Mouse (Mus musculus) embryonic facial prominence, embryonic 11.5 days (tissue): ENCODE measurements around the gene Mad2l2. TPM values are rescaled to one million over a fixed set of nuclear protein-coding genes. Genes with fewer than 3 reads are reported as not detected.

Source experiments
- ATAC-seq: fragments of 200-750 bp; cut with Nextera tagmentation; replicated peaks from 2 replicates; pipeline ENCODE4 v1.8.0; 2017; ENCODE audit warnings: low read depth; ENCODE audit not compliant: insufficient number of reproducible peaks, low FRiP score, low TSS enrichment
- DNase-seq: peaks from one replicate; pipeline ENCODE4 v3.0.0-alpha.2; 2015; ENCODE audit warnings: low spot score
- H3K27ac ChIP-seq: fragments of 300-500 bp; sonication (generic); replicated peaks from 2 replicates; pipeline ENCODE4 v1.5.1; 2014; ENCODE audit warnings: mild to moderate bottlenecking, low read depth, low read length, control low read depth
- H3K27me3 ChIP-seq: fragments of 300-500 bp; sonication (generic); 2 replicates; pipeline ENCODE4 v1.6.1; 2014; ENCODE audit warnings: mild to moderate bottlenecking, low read length, moderate library complexity, mixed read lengths; ENCODE audit not compliant: control insufficient read depth, insufficient read depth
- H3K36me3 ChIP-seq: fragments of 300-500 bp; sonication (generic); replicated peaks from 2 replicates; pipeline ENCODE4 v1.6.1; 2014; ENCODE audit warnings: low read depth, mild to moderate bottlenecking, low read length, moderate library complexity, mixed read lengths; ENCODE audit not compliant: control insufficient read depth, insufficient read depth
- H3K4me1 ChIP-seq: fragments of 300-500 bp; sonication (generic); 2 replicates; pipeline ENCODE4 v1.6.1; 2014; ENCODE audit warnings: low read length, mixed read lengths; ENCODE audit not compliant: control insufficient read depth, insufficient read depth
- H3K4me2 ChIP-seq: fragments of 300-500 bp; sonication (generic); 2 replicates; pipeline ENCODE4 v1.6.1; 2014; ENCODE audit warnings: low read depth, mild to moderate bottlenecking, control low read depth, low read length, moderate library complexity
- H3K4me3 ChIP-seq: fragments of 300-500 bp; sonication (generic); 2 replicates; pipeline ENCODE4 v1.5.1; 2014; ENCODE audit warnings: low read depth, low read length, control low read depth
- H3K9ac ChIP-seq: fragments of 300-500 bp; sonication (generic); replicated peaks from 2 replicates; pipeline ENCODE4 v1.6.1; 2014; ENCODE audit warnings: mild to moderate bottlenecking, control low read depth, low read length
- H3K9me3 ChIP-seq: fragments of 300-500 bp; sonication (generic); replicated peaks from 2 replicates; pipeline ENCODE4 v1.6.1; 2016; ENCODE audit warnings: mild to moderate bottlenecking, low read length, inconsistent platforms, mixed read lengths; ENCODE audit not compliant: control insufficient read depth
- WGBS: fragments of 180-500 bp; shearing (Covaris S2); extraction: QIAGEN DNeasy Blood & Tissue Kit; methylation state at CpG from one replicate; pipeline ENCODE4 v1.1.7; 2014; 5-methylcytosine and 5-hydroxymethylcytosine counted together
- polyA plus RNA-seq: library from polyadenylated mRNA; unstranded; fragments of >200 nt; fragmentation: Nextera tagmentation; extraction: Ambion mirVana; gene quantifications from 2 replicates; pipeline ENCODE4 v1.2.1, GENCODE M21; 2014

The Mad2l2 gene
- polyA plus RNA-seq, 1 experiment from 2014 or later: 75.3 TPM

DNA sequence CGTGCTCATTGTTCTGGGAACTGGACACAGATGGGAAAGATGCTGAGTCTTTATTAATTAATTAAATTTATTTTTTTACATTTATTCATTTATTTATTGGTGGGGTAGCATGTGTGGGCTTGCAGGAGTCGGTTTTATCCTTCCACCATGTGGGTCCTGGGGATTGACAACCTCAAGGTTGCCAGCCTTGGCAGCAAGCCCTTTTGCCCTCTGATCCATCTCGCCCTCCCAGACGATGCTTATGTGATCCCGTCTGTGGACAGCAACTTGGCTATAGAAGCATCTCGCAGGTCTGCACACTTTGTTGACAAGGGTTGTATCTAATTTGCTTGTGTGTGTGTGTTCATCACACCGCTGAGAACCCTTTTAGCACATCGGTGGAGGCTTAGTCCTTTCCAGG is 7.3 kb downstream of the Mad2l2 start:
- whole genome bisulfite sequencing: 71% methylated on average over 8 of the region's 8 CpGs
- Histone ChIP-seq H3K4me3 (no peak overlapping the region), H3K27ac (no peak overlapping the region), H3K4me1 (peaks cover 4% of the 10 kb centered on the region), H3K27me3 (peaks cover 2% of the 10 kb centered on the region; the same call in 1 of the 2 replicates), H3K9me3 (no peaks in the 10 kb centered on the region), H3K9ac (no peak overlapping the region), H3K36me3 (no peaks in the 10 kb centered on the region), H3K4me2 (no peak overlapping the region)
- ATAC-seq: no peak
- DNase-seq: no peak

DNA sequence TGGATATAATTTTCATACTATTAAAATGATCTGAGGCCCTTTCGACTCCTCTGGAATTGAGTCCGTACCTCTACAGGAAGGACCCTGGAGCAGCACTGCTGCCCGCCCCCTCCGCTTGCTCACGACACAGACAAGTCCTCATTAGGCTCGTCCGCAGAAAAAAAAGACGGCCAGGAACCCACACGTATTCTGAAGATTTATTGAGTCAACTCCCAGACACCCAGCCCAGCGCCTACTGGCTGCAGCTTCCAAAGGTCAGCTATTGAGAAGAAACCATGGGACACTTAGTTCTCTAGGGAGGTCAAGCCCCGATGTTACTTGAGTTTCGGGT is 9.5 kb downstream of the Mad2l2 start:
- Histone ChIP-seq H3K4me1 (peaks cover 4% of the 10 kb centered on the region), H3K4me2 (peak overlapping the region; percentile 88), H3K27ac (no peak overlapping the region), H3K9ac (peak overlapping the region; percentile 23), H3K9me3 (no peaks in the 10 kb centered on the region), H3K36me3 (no peaks in the 10 kb centered on the region), H3K4me3 (peak overlapping the region; percentile 62), H3K27me3 (peaks cover 2% of the 10 kb centered on the region; the same call in 1 of the 2 replicates)
- 1% methylated on average over 12 of the region's 12 CpGs for WGBS
- DNase-seq: no peak
- no peak; the same call in 1 of the 2 replicates for ATAC-seq

DNA sequence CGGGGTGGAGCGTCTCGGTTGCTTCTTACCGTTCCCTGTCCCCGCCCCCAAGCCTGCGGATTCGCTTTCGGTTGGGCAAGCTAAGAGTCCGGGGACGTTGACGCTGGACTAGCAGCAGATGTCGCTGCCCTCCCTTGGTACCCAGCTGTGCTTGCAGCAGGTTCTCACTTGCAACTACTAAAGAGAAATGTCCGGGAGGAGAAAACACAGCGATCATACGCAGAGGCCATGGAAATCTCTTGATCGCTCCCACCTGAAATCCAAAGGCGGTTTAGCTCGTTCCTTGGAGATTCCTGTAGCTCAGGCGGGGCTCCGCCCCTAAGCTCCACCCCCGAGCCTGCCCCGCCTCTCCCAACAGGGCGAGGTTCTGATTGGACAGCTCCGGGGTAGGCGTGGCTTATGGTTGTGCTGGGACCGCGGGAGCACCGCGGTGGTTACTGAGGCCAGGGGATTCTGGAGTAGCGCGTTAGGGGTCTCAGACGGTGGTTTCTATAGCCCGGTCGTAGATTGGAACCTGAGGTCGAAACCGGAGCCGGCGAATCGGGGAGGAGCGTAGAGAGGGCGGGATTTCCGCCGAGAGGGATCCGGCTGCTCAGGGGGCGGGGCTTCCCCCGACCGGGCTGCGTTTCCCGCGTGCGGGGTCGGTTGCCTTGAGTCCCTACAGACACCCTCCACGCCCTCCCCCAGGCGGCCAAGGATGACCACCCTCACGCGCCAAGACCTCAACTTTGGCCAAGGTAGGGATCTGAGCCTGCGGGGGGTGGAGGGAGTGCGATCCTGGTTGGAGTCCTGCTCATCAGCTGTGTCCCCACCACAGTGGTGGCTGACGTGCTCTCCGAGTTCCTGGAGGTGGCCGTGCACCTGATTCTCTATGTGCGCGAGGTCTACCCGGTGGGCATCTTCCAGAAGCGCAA is 10.2 kb downstream of the Mad2l2 start:
- H3K4me1 ChIP-seq: peaks cover 4% of the 10 kb centered on the region
- H3K36me3 ChIP-seq: no peaks in the 10 kb centered on the region; the same call in 1 of the 2 replicates
- peak overlapping the region; percentile 63 for H3K9ac ChIP-seq
- under 1% methylated on average over 64 of the region's 65 CpGs for WGBS
- H3K9me3 ChIP-seq: no peaks in the 10 kb centered on the region
- peak; percentile 94 for DNase-seq
- H3K4me2 ChIP-seq: peak overlapping the region; percentile 88
- peaks cover 2% of the 10 kb centered on the region; the same call in 1 of the 2 replicates for H3K27me3 ChIP-seq
- ATAC-seq: peak; percentile 91
- peak overlapping the region; percentile 67 for H3K27ac ChIP-seq
- peak overlapping the region; percentile 62 for H3K4me3 ChIP-seq

DNA sequence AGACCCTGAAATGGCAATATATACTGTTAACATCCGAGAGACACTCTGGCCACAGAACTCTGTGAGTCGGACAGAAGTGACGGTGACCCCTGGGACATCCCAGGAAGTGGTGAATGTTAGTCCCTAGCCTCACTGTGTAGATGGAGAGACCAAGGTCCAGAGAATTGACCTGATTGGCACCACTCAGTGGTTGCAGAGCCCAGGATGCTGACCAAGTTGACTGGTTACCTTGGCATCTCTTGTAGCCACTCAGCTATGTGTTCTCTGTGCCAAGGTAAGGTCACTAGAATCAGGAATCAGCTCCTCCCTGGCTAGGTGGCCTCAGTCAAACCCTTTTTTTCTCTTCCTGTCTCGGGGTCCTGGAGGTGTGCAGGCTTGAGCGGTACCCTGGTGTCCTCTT is 13.5 kb downstream of the Mad2l2 start:
- DNase-seq (no peak), ATAC-seq (no peak)
- Histone ChIP-seq H3K27ac (no peak overlapping the region), H3K36me3 (peaks cover 2% of the 10 kb centered on the region), H3K4me1 (peaks cover 4% of the 10 kb centered on the region), H3K27me3 (no peaks in the 10 kb centered on the region), H3K9ac (no peak overlapping the region), H3K4me3 (no peak overlapping the region), H3K4me2 (no peak overlapping the region), H3K9me3 (no peaks in the 10 kb centered on the region)
- WGBS: 83% methylated on average over 5 of the region's 5 CpGs

DNA sequence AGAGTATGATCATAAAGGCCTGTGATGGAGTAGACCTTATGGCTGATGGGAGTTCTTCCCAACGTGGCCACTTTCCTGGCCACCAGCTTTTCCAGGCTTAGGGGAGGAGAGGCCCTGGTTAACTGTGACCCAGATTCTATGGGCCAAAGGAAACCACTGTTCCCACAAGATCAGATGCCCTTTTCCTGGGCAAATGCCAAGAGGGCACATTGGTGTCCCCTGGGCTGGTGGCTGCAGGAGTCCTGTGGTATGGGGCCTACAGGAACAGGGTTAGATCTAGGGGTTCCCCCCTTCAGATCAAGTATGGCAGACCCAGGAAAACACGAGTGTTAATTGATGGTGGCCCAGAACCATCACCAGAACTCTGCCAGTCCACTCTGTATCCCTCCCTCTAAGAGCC is 17.5 kb downstream of the Mad2l2 start:
- 97% methylated on average over 2 of the region's 2 CpGs for WGBS
- H3K4me1 ChIP-seq: no peaks in the 10 kb centered on the region; the same call in 1 of the 2 replicates
- DNase-seq: no peak

DNA sequence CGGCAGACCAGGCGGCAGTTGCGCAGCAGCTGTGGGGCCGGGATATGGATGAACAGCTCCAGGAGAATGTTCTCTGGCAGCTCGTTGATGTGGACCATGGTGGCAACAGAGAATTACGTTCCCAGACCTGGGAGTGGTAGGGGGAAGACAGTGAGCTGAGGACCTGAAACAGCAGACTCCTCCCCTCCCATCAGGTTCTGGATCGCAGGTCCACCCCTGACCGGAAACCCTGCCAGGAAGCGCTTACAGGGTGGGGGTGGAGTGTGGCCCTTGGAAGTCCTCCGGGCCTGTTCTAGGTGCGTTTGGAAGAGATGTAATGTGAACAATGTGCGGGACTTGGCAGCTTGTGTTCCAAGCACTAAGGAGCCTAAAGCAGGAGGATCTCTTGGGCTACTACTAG is 19.4 kb downstream of the Mad2l2 start:
- no peak for DNase-seq
- no peak overlapping the region for H3K27ac ChIP-seq
- no peak for ATAC-seq
- H3K9ac ChIP-seq: no peak overlapping the region
- no peaks in the 10 kb centered on the region for H3K27me3 ChIP-seq
- WGBS: 57% methylated on average over 12 of the region's 12 CpGs
- H3K4me2 ChIP-seq: no peak overlapping the region
- H3K4me3 ChIP-seq: no peak overlapping the region
- H3K9me3 ChIP-seq: no peaks in the 10 kb centered on the region
- H3K36me3 ChIP-seq: peaks cover 2% of the 10 kb centered on the region
- H3K4me1 ChIP-seq: no peaks in the 10 kb centered on the region; the same call in 1 of the 2 replicates

More for the DNA sequence above, 17.5 kb downstream of the Mad2l2 start:
- Histone ChIP-seq H3K27ac (no peak overlapping the region), H3K4me2 (no peak overlapping the region), H3K27me3 (no peaks in the 10 kb centered on the region), H3K36me3 (peaks cover 2% of the 10 kb centered on the region), H3K4me3 (no peak overlapping the region), H3K9ac (no peak overlapping the region), H3K9me3 (no peaks in the 10 kb centered on the region)
- ATAC-seq: no peak

DNA sequence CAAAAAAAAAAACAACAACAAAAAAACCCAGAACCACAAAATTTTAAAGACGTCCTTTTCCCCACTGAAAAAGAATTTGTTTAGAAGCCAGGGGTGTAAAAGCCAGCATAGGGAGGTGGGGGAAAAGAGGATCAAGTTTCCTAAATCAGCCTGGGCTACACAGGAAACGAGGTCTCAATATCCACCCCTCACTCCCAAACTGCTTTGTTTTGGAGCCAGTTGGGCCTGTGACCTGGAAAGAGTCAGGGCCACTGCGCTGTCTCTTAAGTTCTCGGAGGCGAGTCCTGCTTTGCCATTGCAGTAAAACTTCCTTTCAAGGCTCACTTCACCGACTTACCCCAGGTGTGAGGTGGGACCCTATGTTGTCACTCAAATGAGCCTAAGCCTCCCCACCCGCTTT is 20.1 kb downstream of the Mad2l2 start:
- no peaks in the 10 kb centered on the region for H3K9me3 ChIP-seq
- 17% methylated on average over 7 of the region's 7 CpGs for WGBS
- H3K27ac ChIP-seq: no peak overlapping the region
- no peak overlapping the region for H3K4me3 ChIP-seq
- peaks cover 2% of the 10 kb centered on the region for H3K36me3 ChIP-seq
- ATAC-seq (no peak), DNase-seq (peak; percentile 28)
- H3K9ac ChIP-seq: no peak overlapping the region
- no peaks in the 10 kb centered on the region for H3K27me3 ChIP-seq
- no peaks in the 10 kb centered on the region; the same call in 1 of the 2 replicates for H3K4me1 ChIP-seq
- no peak overlapping the region for H3K4me2 ChIP-seq

DNA sequence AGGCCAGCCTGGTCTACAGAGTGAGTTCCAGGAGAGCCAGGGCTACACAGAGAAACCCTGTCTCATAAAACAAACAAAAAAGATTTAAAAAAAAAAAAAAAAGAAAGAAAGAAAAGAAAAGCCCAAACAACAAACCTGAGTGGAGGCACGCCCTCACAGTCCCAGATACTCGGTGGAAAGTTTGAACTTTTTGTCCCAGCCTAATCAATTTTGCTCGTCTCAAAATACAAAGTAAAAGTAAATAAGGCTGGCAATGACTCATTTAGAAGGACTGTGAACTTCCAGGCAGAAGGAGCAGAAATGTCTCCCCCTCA is 20.7 kb downstream of the Mad2l2 start:
- Histone ChIP-seq H3K27me3 (no peaks in the 10 kb centered on the region), H3K4me2 (peak overlapping the region; percentile 98), H3K4me1 (no peaks in the 10 kb centered on the region; the same call in 1 of the 2 replicates), H3K27ac (no peak overlapping the region), H3K4me3 (no peak overlapping the region), H3K9me3 (no peaks in the 10 kb centered on the region), H3K9ac (peak overlapping the region; percentile 67), H3K36me3 (no peaks in the 10 kb centered on the region; the same call in none of the 2 replicates)
- no peak for ATAC-seq
- no peak for DNase-seq
- 50% methylated on average over 3 of the region's 3 CpGs for WGBS
